Mouse (Mus musculus): ENCODE data around the gene Abcc4.

The Abcc4 gene

GRCm38 (mm10) chr14:118705808-118706731, at the start of gene Abcc4:
Gene Abcc4, minus strand, starts transcription at chr14:118706219.
- peak; percentile 39 for DNase-seq (ENCODE audit: low spot score)

GRCm38 (mm10) chr14:118751193-118751753, 45.3 kb upstream of the Abcc4 start:
- DNase-seq (ENCODE audit: low spot score): no peak

- no peak for DNase-seq (ENCODE audit: low spot score)
Measured at GRCm38 (mm10) chr14:118750505-118751192, 44.6 kb upstream of the Abcc4 start.

DNA sequence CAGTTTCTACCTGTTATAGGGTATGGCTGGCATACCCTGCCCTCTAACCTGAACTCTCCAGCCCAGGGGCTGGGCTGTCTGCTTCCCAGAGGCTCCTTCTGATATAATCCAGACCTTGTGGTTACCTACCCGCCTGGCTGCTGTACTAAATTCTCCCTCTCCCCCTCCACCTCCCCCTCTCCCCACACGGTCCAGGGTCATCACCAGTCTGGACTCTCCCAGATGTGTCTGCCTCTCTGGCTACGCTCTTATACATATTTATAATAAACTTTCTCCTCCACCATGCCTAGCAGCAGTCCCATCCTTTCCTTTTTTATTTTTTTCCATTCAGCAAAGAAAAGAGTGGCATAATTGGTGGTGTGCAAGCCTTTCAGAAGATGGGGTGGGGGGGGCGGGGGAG, 43.7 kb upstream of the Abcc4 start:
- no peak for DNase-seq (ENCODE audit: low spot score)

- no peak for DNase-seq (ENCODE audit: low spot score)
Measured at GRCm38 (mm10) chr14:118749068-118749467, 43.0 kb upstream of the Abcc4 start.

DNA sequence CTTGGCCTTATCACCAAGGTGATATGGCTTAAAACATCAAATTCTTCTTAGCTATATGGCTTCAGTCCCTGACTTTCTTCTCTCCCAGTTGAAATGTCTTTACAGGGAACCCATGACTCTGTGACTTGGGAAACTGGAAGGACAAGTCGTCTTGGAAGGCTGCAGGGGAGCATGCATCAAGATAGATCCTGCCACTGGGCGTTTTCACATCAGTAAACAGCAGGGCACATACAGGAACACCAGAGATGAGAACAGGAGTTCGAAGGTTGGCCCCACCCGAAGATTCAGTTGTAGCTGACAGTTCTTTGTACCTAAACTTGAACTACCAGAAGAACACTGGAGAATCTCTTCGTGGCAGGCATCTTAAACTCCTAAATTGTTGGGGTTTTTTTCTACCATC, 36.8 kb upstream of the Abcc4 start:
- no peak for DNase-seq (ENCODE audit: low spot score)

DNA sequence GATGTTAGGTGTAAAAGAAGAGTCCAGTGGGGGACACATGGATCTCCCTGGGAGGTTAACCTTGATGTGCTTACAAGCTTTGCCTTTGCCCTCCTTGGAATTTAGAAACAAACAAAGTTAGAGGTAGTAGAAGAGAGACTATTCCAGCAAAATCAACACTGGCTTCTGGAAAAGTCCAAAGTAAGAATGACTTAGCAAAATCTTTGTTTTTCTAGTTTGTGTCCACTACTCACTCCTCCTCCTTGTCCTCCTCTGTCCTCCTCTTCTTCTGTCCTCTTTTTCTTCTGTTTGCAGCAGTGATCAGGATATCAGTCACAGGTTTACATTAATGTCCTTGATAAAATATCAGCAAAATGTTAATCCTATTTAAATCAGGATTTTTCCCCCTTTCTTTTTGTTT, 35.8 kb upstream of the Abcc4 start:
- no peak for DNase-seq (ENCODE audit: low spot score)

- DNase-seq (ENCODE audit: low spot score): no peak
Measured at GRCm38 (mm10) chr14:118737251-118737888, 31.4 kb upstream of the Abcc4 start.

GRCm38 (mm10) chr14:118735114-118735513, 29.1 kb upstream of the Abcc4 start:
- DNase-seq (ENCODE audit: low spot score): no peak

DNA sequence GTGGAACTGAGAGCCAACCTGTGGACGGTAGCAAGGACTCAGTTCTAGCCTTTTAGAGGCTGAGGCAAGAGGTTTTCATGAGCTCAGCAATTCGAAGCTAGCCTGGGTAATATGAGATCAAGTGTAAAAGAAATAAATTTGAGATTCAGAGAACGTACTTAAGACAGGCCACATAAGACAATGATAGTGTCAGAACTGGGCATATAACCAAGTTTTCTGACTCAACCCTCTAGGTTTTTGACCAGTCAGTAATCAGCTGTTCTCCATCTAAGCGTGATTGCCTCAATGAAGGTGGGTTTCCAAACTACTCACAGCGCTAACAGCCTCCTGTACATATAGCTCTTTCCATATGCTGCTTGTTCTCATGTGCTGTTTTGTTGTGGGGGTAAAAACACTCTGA, 27.1 kb upstream of the Abcc4 start:
- no peak for DNase-seq (ENCODE audit: low spot score)

DNA sequence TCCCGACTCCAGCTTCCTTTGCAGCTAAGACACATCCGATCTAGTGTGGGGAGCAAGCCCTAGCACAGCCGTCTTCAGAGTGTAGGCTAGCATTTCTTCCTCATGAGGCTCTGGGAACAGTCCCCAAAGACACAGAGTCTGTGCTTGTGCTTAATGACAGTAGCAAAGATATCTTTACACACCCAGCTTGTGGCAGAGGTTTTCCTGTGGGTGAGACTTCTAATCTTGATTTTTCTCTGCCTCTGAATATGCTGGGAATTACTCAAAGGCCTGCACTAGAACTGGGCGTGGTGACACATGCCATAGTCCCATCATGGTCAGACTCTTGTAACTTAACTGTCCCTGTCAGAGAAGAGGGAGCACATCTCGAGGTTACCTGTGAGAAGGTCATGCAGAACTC, 24.6 kb upstream of the Abcc4 start:
- DNase-seq (ENCODE audit: low spot score): no peak

DNA sequence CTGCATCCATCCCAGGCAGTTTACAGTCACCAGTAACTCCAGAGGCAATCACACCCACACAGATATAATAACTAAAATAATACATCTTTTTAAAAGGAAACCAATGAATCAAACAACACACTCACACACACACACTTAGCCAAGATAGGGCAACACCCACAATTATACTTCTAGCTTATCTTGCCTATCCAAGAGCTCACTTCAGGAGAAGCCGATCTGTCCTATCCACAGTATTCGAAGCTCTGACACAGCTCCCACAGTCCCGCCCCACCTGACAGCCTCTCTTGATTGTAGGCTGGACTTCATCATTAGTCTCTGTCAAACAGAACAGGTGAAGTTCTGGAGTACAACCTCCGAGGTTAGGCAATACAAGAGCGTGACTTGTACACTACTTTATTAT, 19.4 kb upstream of the Abcc4 start:
- DNase-seq (ENCODE audit: low spot score): no peak

DNA sequence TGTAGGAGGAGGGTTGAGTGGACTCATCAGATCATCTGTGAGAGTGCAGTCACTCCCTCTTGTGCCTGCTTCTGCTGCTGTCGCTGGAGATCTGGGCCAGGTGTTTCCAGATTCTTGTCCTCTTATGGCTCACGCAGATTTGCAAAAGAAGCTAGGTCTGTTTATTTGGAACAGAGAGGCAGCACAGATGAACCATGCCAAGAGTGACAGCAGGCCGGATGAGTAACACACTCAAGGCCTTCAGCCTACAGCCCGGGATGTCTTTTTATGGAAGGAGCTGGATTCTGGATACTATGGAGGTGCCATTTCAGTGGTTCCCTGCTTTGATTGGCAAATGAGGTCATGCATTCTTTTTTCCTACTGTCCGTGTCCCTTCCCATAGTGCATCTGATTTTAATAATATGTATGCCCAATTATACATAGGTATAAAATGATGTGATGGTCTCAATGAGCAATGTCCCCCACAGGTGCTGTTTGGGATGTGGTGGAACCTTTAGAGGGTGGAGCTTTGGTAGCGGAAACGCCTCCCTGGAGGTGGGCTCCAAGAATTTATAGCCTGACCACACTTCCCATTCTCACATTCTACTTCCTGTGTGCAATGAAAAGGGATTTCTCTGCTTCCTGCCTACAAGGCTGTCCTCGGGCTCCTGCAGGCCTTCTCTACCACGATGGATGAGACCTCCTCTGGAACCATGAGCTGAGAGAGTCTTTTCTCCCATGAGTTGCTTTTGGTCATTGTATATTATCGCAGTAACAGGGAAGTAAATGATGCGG, 18.1 kb upstream of the Abcc4 start:
- no peak for DNase-seq (ENCODE audit: low spot score)

- no peak for DNase-seq (ENCODE audit: low spot score)
Measured at GRCm38 (mm10) chr14:118719566-118720174, 13.7 kb upstream of the Abcc4 start.

DNA sequence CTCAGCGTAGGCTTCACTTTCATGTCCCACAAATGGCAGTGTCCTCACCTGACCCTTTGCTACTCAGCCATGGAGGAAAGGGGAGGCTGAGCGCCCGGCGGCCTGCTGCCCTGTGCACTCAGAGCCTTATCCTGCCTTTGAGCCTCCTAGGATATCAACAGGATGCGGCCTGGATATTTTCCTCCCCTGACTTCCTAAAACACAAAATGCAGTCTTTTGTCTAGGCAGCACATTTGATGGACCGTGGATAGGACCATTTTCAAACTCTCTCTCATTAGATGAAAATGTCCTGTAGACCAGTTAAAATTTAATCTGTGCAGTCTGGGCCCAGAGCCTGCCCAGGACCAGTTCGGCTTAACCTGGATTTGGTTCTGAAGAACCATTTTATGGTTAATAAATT, 12.6 kb upstream of the Abcc4 start:
- DNase-seq (ENCODE audit: low spot score): no peak

DNA sequence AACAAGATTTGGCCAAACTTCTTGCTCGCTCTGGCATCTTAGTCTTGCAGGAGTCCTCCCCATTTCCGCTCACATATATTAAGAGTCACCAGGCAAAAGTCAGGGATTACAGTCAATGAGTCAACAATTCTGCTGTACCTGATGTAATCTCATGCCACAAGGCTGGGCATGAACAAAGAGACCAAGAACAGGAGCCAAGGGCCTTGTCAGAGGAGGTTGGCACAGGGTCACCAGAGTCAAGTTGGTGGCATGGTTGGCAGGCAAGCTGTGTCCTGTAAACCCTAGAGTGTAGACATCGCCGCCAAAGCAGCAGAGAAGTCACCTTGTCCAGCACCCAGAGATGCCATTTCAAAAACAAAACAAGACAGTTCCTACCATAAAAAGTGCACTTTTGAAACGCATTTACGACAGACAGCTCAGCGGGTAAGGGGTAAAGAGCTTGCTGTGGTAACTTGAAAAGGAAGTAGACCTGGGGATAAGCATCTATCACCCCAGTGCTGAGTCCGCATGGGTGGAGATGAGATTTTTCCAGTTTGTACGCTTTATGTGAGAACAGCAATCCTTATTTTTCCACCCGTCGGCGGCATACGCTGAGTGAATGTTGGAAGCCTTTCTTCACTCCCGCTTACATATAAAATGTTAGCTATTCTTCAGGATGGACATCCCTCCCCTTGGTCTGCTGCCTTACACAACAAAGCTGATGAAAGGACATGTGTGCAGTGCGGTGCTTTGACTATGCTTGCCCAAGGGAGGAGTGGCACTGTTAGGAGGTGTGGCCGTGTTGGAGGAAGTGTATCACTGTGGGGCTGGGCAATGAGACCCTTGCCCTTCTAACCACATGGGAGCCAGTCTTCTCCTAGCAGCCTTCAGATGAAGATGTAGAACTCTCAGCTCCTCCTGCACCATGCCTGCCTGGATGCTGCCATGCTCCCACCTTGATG, 10.6 kb upstream of the Abcc4 start:
- no peak for DNase-seq (ENCODE audit: low spot score)

- DNase-seq (ENCODE audit: low spot score): no peak
Measured at GRCm38 (mm10) chr14:118714720-118715119, 8.7 kb upstream of the Abcc4 start.

DNA sequence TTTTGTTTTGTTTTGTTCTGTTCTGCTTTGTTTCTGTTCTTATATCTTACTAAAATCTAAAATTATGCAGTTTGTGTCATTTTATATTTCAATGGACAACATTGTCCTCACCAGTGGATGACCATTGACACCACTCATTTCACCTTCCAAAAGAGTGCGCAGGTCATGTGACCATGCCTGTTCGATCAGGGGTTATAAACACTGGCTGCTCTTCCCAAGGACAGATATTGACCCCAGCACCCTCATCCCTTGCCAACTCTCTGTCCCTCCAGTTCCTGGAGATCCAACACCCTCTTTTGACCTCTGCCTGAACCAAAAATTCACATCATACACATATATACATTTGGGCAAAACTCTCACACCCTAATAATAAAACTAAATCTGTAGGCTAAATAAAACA, 8.3 kb upstream of the Abcc4 start:
- DNase-seq (ENCODE audit: low spot score): no peak

DNA sequence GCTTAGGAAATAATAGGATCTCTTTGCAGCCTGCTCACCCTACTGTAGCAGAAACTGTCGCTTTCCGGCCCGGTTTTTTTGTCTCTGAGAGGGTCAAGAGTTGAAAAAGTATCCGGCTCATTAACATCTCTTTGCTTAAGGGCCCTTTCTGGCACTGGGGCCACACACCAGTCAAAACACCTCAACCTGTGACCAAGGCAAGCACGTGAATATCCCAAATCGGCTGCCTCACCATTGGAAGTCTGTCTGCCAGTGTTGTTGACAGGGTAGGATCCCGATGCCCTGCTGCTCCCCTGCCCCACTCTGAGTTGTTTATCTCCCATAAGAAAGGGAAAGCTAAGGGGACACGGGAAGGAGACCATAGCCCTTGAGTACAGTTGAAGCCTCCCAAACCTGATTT, 7.8 kb upstream of the Abcc4 start:
- no peak for DNase-seq (ENCODE audit: low spot score)

- no peak for DNase-seq (ENCODE audit: low spot score)
Measured at GRCm38 (mm10) chr14:118713408-118713807, 7.4 kb upstream of the Abcc4 start.
